Mouse (Mus musculus) embryonic facial prominence, embryonic 10.5 days (tissue): ENCODE data around the gene Tmem126a. TPM values are rescaled to one million over a fixed set of nuclear protein-coding genes. Genes with fewer than 3 reads are reported as not detected.

ENCODE experiments used
- DNase-seq: peaks from one replicate; pipeline ENCODE4 v3.0.0-alpha.2; 2017; ENCODE audit warnings: low spot score
- H3K27ac ChIP-seq: fragments of 300-500 bp; sonication (generic); replicated peaks from 2 replicates; pipeline ENCODE4 v1.5.1; 2016; ENCODE audit warnings: mild to moderate bottlenecking
- H3K27me3 ChIP-seq: fragments of 300-500 bp; sonication (generic); replicated peaks from 2 replicates; pipeline ENCODE4 v1.6.1; 2016; ENCODE audit warnings: low read depth, mild to moderate bottlenecking; ENCODE audit not compliant: poor library complexity, severe bottlenecking
- H3K36me3 ChIP-seq: fragments of 300-500 bp; sonication (generic); replicated peaks from 2 replicates; pipeline ENCODE4 v1.6.1; 2016; ENCODE audit warnings: mild to moderate bottlenecking, moderate library complexity
- H3K4me1 ChIP-seq: fragments of 300-500 bp; sonication (generic); 2 replicates; pipeline ENCODE4 v1.6.1; 2016
- H3K4me3 ChIP-seq: fragments of 300-500 bp; sonication (generic); 2 replicates; pipeline ENCODE4 v1.5.1; 2016; ENCODE audit warnings: mild to moderate bottlenecking, moderate library complexity
- H3K9me3 ChIP-seq: fragments of 300-500 bp; sonication (generic); 2 replicates; pipeline ENCODE4 v1.6.1; 2016; ENCODE audit warnings: mild to moderate bottlenecking
- WGBS: fragments of 180-500 bp; shearing (Covaris S2); methylation state at CpG from one replicate; pipeline ENCODE4 v1.1.7; 2016; 5-methylcytosine and 5-hydroxymethylcytosine counted together
- polyA plus RNA-seq: library from polyadenylated mRNA; unstranded; fragments of >200 nt; fragmentation: Nextera tagmentation; extraction: Ambion mirVana; gene quantifications from 2 replicates; pipeline ENCODE4 v1.2.1, GENCODE M21; 2016

Gene Tmem126a
- polyA plus RNA-seq, 1 experiment from 2014 or later: 120 TPM

GRCm38 (mm10) chr7:90443101-90444091 lies 13.6 kb downstream of the Tmem126a start:
- H3K27me3 ChIP-seq: no peaks in the 10 kb centered on the region
- H3K27ac ChIP-seq: peak overlapping the region; percentile 100
- peaks cover 5% of the 10 kb centered on the region for H3K4me1 ChIP-seq
- DNase-seq: peak; percentile 83
- H3K36me3 ChIP-seq: peaks cover 23% of the 10 kb centered on the region
- under 1% methylated on average over 123 of the region's 123 CpGs for WGBS
- no peaks in the 10 kb centered on the region for H3K9me3 ChIP-seq
- H3K4me3 ChIP-seq: peak overlapping the region; percentile 97

GRCm38 (mm10) chr7:90442518-90443080 lies 14.4 kb downstream of the Tmem126a start, which contains the start of gene Crebzf:
Gene Crebzf (plus strand): TSS chr7:90442729.
- peaks cover 15% of the 10 kb centered on the region for H3K36me3 ChIP-seq
- WGBS: under 1% methylated on average over 54 of the region's 54 CpGs

GRCm38 (mm10) chr7:90442070-90442469 lies 15.0 kb downstream of the Tmem126a start:
- H3K27me3 ChIP-seq: no peaks in the 10 kb centered on the region
- H3K4me1 ChIP-seq: peaks cover 5% of the 10 kb centered on the region
- peak overlapping the region; percentile 97 for H3K4me3 ChIP-seq
- WGBS: 8% methylated on average over 4 of the region's 4 CpGs
- no peaks in the 10 kb centered on the region for H3K9me3 ChIP-seq
- H3K36me3 ChIP-seq: peaks cover 10% of the 10 kb centered on the region
- H3K27ac ChIP-seq: peak overlapping the region; percentile 100
- DNase-seq: no peak

More at GRCm38 (mm10) chr7:90442518-90443080, 14.4 kb downstream of the Tmem126a start, which contains the start of gene Crebzf:
- no peaks in the 10 kb centered on the region for H3K27me3 ChIP-seq
- peak; percentile 96 for DNase-seq
- H3K27ac ChIP-seq: peak within 1 kb of the TSS; percentile 100
- peaks cover 5% of the 10 kb centered on the region for H3K4me1 ChIP-seq
- H3K9me3 ChIP-seq: no peaks in the 10 kb centered on the region
- H3K4me3 ChIP-seq: peak within 1 kb of the TSS; percentile 97

- Histone ChIP-seq H3K27me3 (no peaks in the 10 kb centered on the region), H3K4me1 (no peaks in the 10 kb centered on the region), H3K27ac (no peak overlapping the region), H3K36me3 (no peaks in the 10 kb centered on the region), H3K4me3 (no peak overlapping the region), H3K9me3 (no peaks in the 10 kb centered on the region)
- WGBS: 90% methylated on average over 4 of the region's 4 CpGs
- DNase-seq: no peak
These were observed 17.0 kb downstream of the Tmem126a start for GRCm38 (mm10) chr7:90440044-90440443.

- Histone ChIP-seq H3K9me3 (no peaks in the 10 kb centered on the region), H3K27me3 (no peaks in the 10 kb centered on the region), H3K36me3 (no peaks in the 10 kb centered on the region), H3K27ac (no peak overlapping the region), H3K4me3 (no peak overlapping the region), H3K4me1 (peaks cover under 1% of the 10 kb centered on the region)
- no peak for DNase-seq
These were observed 24.8 kb downstream of the Tmem126a start for GRCm38 (mm10) chr7:90432221-90432620.

GRCm38 (mm10) chr7:90427006-90427405 lies 30.0 kb downstream of the Tmem126a start:
- no peaks in the 10 kb centered on the region for H3K27me3 ChIP-seq
- no peaks in the 10 kb centered on the region for H3K36me3 ChIP-seq
- no peaks in the 10 kb centered on the region for H3K9me3 ChIP-seq
- H3K4me1 ChIP-seq: peaks cover 9% of the 10 kb centered on the region
- peak overlapping the region; percentile 56 for H3K4me3 ChIP-seq
- WGBS: 68% methylated on average over 9 of the region's 9 CpGs
- H3K27ac ChIP-seq: no peak overlapping the region; the same call in 1 of the 2 replicates
- DNase-seq: no peak

GRCm38 (mm10) chr7:90426020-90427001 lies 30.7 kb downstream of the Tmem126a start, which contains the start of gene Ccdc89:
Gene Ccdc89 (plus strand): TSS chr7:90426577.
- peak within 1 kb of the TSS; percentile 56 for H3K4me3 ChIP-seq
- H3K36me3 ChIP-seq: no peaks in the 10 kb centered on the region
- DNase-seq: peak; percentile 82
- 24% methylated on average over 29 of the region's 29 CpGs for WGBS
- H3K9me3 ChIP-seq: no peaks in the 10 kb centered on the region
- no peaks in the 10 kb centered on the region for H3K27me3 ChIP-seq
- H3K4me1 ChIP-seq: peaks cover 9% of the 10 kb centered on the region
- H3K27ac ChIP-seq: peak within 1 kb of the TSS; percentile 40; the same call in 1 of the 2 replicates

GRCm38 (mm10) chr7:90409934-90410333 lies 47.1 kb downstream of the Tmem126a start:
- H3K27ac ChIP-seq: no peak overlapping the region
- H3K4me3 ChIP-seq: no peak overlapping the region
- WGBS: 57% methylated on average over 3 of the region's 3 CpGs
- H3K27me3 ChIP-seq: no peaks in the 10 kb centered on the region
- H3K36me3 ChIP-seq: no peaks in the 10 kb centered on the region
- no peaks in the 10 kb centered on the region for H3K4me1 ChIP-seq
- no peaks in the 10 kb centered on the region for H3K9me3 ChIP-seq
- peak; percentile 59 for DNase-seq

Other genes with a start within 250 kb of the Tmem126a start
- 0.10 TPM in 1 of 2 replicates, not detected in the other for gene Ccdc83, start 191.5 kb downstream of the Tmem126a start, polyA plus RNA-seq
- gene Sytl2, start 155.0 kb downstream of the Tmem126a start, polyA plus RNA-seq: 3.1 and 3.2 TPM in 2 replicates
- 1.9 and 3.0 TPM in 2 replicates for gene Ccdc89, start 30.7 kb downstream of the Tmem126a start, polyA plus RNA-seq
- 26.2 and 27.1 TPM in 2 replicates for gene Crebzf, start 14.5 kb downstream of the Tmem126a start, polyA plus RNA-seq
- 35.2 and 36.2 TPM in 2 replicates for gene Tmem126b, start 18.8 kb upstream of the Tmem126a start, polyA plus RNA-seq
- gene Dlg2, start 19.4 kb upstream of the Tmem126a start, polyA plus RNA-seq: 1.3 and 1.7 TPM in 2 replicates